Mouse (Mus musculus): ENCODE results near the gene Olfr544.

GRCm38 (mm10) chr7:102476601-102477000 lies 11.5 kb downstream of the Olfr544 start:
- no peak for TF ChIP-seq POLR2A (IDR thresholded peaks at IDR 0.05; ENCODE audit: borderline replicate concordance, low read depth, low read length)
- no peak for TF ChIP-seq CTCF (IDR thresholded peaks at IDR 0.05; ENCODE audit: low read depth, low read length)

All from bone marrow macrophage, adult 2 months (primary cell).